Mouse (Mus musculus) lung, postnatal 0 days (tissue): Measurements from ENCODE around the gene Upk2. TPM values are rescaled to one million over a fixed set of nuclear protein-coding genes. Genes with fewer than 3 reads are reported as not detected.

Source experiments
- ATAC-seq: fragments of 200-750 bp; cut with Nextera tagmentation; 2 replicates; pipeline ENCODE4 v1.8.0; 2017; ENCODE audit warnings: moderate library complexity
- DNase-seq: peaks from one replicate; pipeline ENCODE4 v3.0.0-alpha.2; 2016; ENCODE audit warnings: low spot score
- H3K27ac ChIP-seq: fragments of 300-500 bp; sonication (generic); 2 replicates; pipeline ENCODE4 v1.5.1; 2014; ENCODE audit warnings: antibody characterized with exemption, mild to moderate bottlenecking, low read length, mixed read lengths
- H3K27me3 ChIP-seq: fragments of 300-500 bp; sonication (generic); replicated peaks from 2 replicates; pipeline ENCODE4 v1.6.1; 2014; ENCODE audit warnings: low read length, mixed read lengths; ENCODE audit not compliant: insufficient read depth
- H3K36me3 ChIP-seq: fragments of 300-500 bp; sonication (generic); 2 replicates; pipeline ENCODE4 v1.6.1; 2014; ENCODE audit warnings: low read length, mixed read lengths; ENCODE audit not compliant: insufficient read depth
- H3K4me1 ChIP-seq: fragments of 300-500 bp; sonication (generic); 2 replicates; pipeline ENCODE4 v1.6.1; 2014; ENCODE audit warnings: antibody characterized with exemption, low read depth, low read length, mixed read lengths; ENCODE audit not compliant: insufficient read depth
- H3K4me2 ChIP-seq: fragments of 300-500 bp; sonication (generic); replicated peaks from 2 replicates; pipeline ENCODE4 v1.6.1; 2014; ENCODE audit warnings: low read depth, mild to moderate bottlenecking, low read length, moderate library complexity, mixed read lengths
- H3K4me3 ChIP-seq: fragments of 300-500 bp; sonication (generic); 2 replicates; pipeline ENCODE4 v1.5.1; 2014; ENCODE audit warnings: low read depth, low read length
- H3K9ac ChIP-seq: fragments of 300-500 bp; sonication (generic); replicated peaks from 2 replicates; pipeline ENCODE4 v1.6.1; 2014; ENCODE audit warnings: low read depth, mild to moderate bottlenecking
- H3K9me3 ChIP-seq: fragments of 300-500 bp; sonication (generic); 2 replicates; pipeline ENCODE4 v1.6.1; 2016; ENCODE audit warnings: low read length, mixed read lengths
- CTCF ChIP-seq: IDR thresholded peaks from 2 replicates; pipeline ENCODE4 v1.5.1; 2016; ENCODE audit warnings: antibody characterized with exemption, mild to moderate bottlenecking
- EP300 ChIP-seq: IDR thresholded peaks from 2 replicates; pipeline ENCODE4 v1.6.1; 2016; ENCODE audit warnings: antibody characterized with exemption, mild to moderate bottlenecking, control low read depth
- WGBS: fragments of 180-500 bp; shearing (Covaris S2); extraction: QIAGEN DNeasy Blood & Tissue Kit; methylation state at CpG from one replicate; pipeline ENCODE4 v1.1.7; 2014; 5-methylcytosine and 5-hydroxymethylcytosine counted together
- polyA plus RNA-seq: library from polyadenylated mRNA; unstranded; fragments of >200 nt; fragmentation: Nextera tagmentation; extraction: Ambion mirVana; gene quantifications from 2 replicates; pipeline ENCODE4 v1.2.1, GENCODE M21; 2015

Upk2 gene
- polyA plus RNA-seq, 1 experiment from 2014 or later, result 2.3 TPM

GRCm38 (mm10) chr9:44494261-44494862, 39.6 kb upstream of the Upk2 start:
- peaks cover 75% of the 10 kb centered on the region for H3K4me1 ChIP-seq
- H3K4me3 ChIP-seq, result no peak overlapping the region
- H3K36me3 ChIP-seq, result no peaks in the 10 kb centered on the region
- no peaks in the 10 kb centered on the region for H3K27me3 ChIP-seq
- no peak for TF ChIP-seq CTCF
- no peak for TF ChIP-seq EP300
- peak overlapping the region; percentile 14 for H3K4me2 ChIP-seq
- peak overlapping the region; percentile 80 for H3K27ac ChIP-seq
- DNase-seq (no peak), ATAC-seq (no peak)
- 0 out of 2 replicates have a peak overlapping the region, but pooled peaks have one; percentile 19 for H3K9ac ChIP-seq
- WGBS, result 7% methylated on average over 11 of the region's 11 CpGs
- H3K9me3 ChIP-seq, result no peaks in the 10 kb centered on the region

- Histone ChIP-seq H3K4me3 (no peak overlapping the region), H3K27ac (peak overlapping the region; percentile 80), H3K27me3 (no peaks in the 10 kb centered on the region), H3K4me2 (no peak overlapping the region), H3K36me3 (no peaks in the 10 kb centered on the region), H3K9ac (0 out of 2 replicates have a peak overlapping the region, but pooled peaks have one; percentile 26), H3K4me1 (peaks cover 85% of the 10 kb centered on the region), H3K9me3 (no peaks in the 10 kb centered on the region)
- ATAC-seq (no peak), DNase-seq (no peak)
- TF ChIP-seq EP300 (no peak), CTCF (no peak)
- 60% methylated on average over 17 of the region's 17 CpGs for WGBS
Measured at GRCm38 (mm10) chr9:44492631-44493461, 38.1 kb upstream of the Upk2 start.

- Histone ChIP-seq H3K9ac (no peak overlapping the region), H3K27me3 (no peaks in the 10 kb centered on the region), H3K27ac (peak overlapping the region; percentile 96; the same call in 1 of the 2 replicates), H3K4me2 (no peak overlapping the region), H3K4me1 (peaks cover 76% of the 10 kb centered on the region), H3K9me3 (no peaks in the 10 kb centered on the region), H3K4me3 (no peak overlapping the region), H3K36me3 (no peaks in the 10 kb centered on the region)
- TF ChIP-seq EP300 (no peak), CTCF (no peak)
- ATAC-seq, result no peak
- DNase-seq, result no peak
- 78% methylated on average over 10 of the region's 10 CpGs for WGBS
Measured at GRCm38 (mm10) chr9:44491351-44491750, 36.6 kb upstream of the Upk2 start.

GRCm38 (mm10) chr9:44490086-44490967, 35.6 kb upstream of the Upk2 start:
- Histone ChIP-seq H3K9ac (no peak overlapping the region), H3K36me3 (no peaks in the 10 kb centered on the region), H3K4me3 (peak overlapping the region; percentile 25; the same call in 1 of the 2 replicates), H3K27ac (peak overlapping the region; percentile 96), H3K9me3 (no peaks in the 10 kb centered on the region), H3K27me3 (no peaks in the 10 kb centered on the region), H3K4me2 (peak overlapping the region; percentile 77), H3K4me1 (peaks cover 74% of the 10 kb centered on the region)
- TF ChIP-seq EP300 (no peak), CTCF (no peak)
- 21% methylated on average over 17 of the region's 17 CpGs for WGBS
- peak; percentile 90 for DNase-seq
- ATAC-seq, result 0 out of 2 replicates have a peak, but pooled peaks have one; percentile 10

GRCm38 (mm10) chr9:44489651-44490085, 34.9 kb upstream of the Upk2 start:
- H3K36me3 ChIP-seq, result no peaks in the 10 kb centered on the region
- TF ChIP-seq EP300 (no peak), CTCF (peak; percentile 22; the same call in 1 of the 2 replicates)
- 0 out of 2 replicates have a peak overlapping the region, but pooled peaks have one; percentile 38 for H3K9ac ChIP-seq
- H3K9me3 ChIP-seq, result no peaks in the 10 kb centered on the region
- DNase-seq (peak; percentile 71), ATAC-seq (no peak)
- no peaks in the 10 kb centered on the region for H3K27me3 ChIP-seq
- peaks cover 74% of the 10 kb centered on the region for H3K4me1 ChIP-seq
- peak overlapping the region; percentile 25 for H3K4me3 ChIP-seq
- 14% methylated on average over 17 of the region's 17 CpGs for WGBS
- H3K4me2 ChIP-seq, result peak overlapping the region; percentile 77
- peak overlapping the region; percentile 96 for H3K27ac ChIP-seq
